Mouse (Mus musculus) adipose tissue, adult 10 weeks (tissue): ENCODE measurements around the gene Olfr671. TPM values are rescaled to one million over a fixed set of nuclear protein-coding genes. Genes with fewer than 3 reads are reported as not detected.

Source experiments
- polyA plus RNA-seq: library from polyadenylated mRNA; stranded (reverse); fragments of 350-450 nt; fragmentation: Illumina TruSeq; extraction: RNeasy Lipid Tissue Mini Kit (QIAGEN cat#74804); gene quantifications from one replicate; pipeline ENCODE4 v1.2.3, GENCODE M21; 2014; ENCODE audit warnings: low read depth, low replicate concordance

Gene Olfr671
- polyA plus RNA-seq: not detected

DNA sequence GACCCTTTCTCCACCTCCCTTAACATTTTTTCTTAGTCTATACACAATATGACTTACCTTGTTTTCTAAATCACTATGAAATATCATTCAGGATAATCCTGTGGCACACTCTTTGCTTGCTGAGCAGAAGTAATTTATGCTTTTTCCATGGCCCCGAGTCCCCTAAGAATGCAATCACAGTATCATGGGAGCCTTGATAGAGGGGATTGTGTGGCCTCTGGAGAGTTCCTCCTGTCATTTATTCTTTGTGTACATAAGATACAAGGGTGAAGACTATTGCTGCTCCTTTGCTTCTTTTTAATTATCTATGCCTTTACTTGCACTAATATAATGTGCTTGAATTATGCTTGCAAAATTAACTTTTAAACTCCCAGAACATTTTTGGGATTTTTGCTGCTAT is at the start of gene Olfr671:
Gene Olfr671, minus strand, starts transcription at position 101 of the 400 bp plus-strand sequence.

DNA sequence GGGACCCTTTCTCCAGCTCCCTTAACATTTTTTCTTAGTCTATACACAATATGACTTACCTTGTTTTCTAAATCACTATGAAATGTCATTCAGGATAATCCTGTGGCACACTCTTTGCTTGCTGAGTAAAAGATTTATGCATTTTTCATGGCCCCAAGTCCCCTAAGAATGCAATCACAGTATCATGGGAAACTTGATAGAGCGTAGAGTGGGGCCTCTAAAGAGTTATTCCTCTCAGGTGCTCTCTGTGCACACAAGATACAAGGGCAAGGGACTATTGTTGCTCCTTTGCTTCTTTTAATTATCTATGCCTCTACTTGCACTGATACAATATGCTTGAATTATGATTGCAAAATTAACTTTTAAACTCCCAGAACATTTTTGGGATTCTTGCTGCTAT is 49.4 kb upstream of the Olfr671 start, which contains the start of gene Olfr675:
Gene Olfr675, minus strand, starts transcription at position 101 of the 400 bp plus-strand sequence.

DNA sequence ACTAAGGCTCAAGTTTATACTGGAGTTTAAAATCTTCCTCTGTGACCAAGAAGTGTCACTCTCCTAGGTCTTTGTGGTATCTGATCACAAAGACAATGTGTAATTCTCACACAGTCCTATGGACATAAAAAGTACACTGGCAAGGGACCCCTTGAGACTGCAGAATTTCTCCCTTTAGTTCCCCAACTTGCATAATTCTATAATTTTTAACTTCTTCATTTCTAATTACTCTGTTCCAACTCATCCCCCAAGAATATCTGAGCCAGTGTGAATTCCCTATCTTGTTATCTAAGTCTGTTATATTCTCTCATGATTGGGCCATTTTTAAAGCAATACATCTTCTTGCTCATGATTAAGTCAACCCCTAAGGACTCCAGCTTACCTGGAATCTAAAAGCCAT is 23.0 kb upstream of the Olfr671 start, which contains the start of gene Olfr672:
Gene Olfr672, minus strand, starts transcription at position 101 of the 400 bp plus-strand sequence.

DNA sequence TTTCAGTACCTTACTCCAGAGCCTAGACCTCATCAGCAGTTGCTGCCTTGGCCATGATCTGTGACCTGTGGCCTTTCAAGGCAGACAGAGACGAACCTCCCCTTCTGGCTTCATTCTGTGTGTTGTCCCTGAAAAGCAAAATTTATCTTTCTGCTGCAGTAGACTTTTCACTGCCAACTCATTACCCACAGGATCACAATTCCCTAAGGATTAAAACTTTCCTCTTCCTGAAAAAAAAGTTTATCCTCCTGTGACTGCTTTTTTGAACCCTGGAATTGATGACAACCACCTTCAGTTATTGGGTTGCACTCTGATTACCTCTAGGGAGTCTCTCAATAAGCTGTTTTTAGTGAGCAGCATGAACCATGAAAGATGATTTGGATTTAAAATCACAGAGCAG is 16.4 kb downstream of the Olfr671 start, which contains the start of gene Olfr670:
Gene Olfr670, minus strand, starts transcription at position 101 of the 400 bp plus-strand sequence.

DNA sequence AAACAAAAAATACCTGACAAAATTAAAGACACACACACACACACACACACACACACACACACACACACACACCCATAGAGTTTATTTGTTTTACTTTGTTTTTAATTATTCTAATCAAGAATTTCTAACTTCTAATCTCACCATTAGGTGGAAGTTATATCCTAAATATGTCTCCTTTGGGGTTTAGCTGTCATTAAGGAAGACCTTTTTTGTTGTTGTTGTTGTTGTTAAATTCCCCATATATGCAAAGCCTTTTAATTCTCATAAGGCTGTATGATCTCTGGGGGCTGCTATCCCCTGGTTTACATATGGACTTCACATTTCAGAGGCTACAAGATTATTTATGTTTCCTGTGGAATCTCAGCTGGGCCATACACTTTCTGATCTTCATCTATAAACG is 45.0 kb downstream of the Olfr671 start, which contains the start of gene Olfr669:
Gene Olfr669, plus strand, starts transcription at position 301 of the 400 bp plus-strand sequence.

DNA sequence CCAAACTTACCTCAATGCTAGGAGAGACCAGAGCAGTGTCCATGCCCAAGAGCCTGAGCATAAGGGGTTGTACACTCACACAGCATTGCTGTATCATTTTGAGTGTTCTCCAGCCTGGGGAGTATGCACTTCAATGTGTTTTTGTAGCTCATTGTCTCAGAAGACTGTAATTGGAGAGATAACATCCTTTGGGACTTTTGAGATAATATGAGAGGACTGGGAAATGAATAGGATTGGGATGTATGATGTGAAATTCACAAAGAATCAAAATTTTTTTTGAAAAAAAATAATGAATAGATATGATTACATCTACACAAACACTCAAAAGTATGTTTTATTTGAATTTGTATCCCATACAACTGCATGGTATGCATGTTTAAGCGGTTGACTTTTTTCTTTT is 51.0 kb downstream of the Olfr671 start, which contains the start of gene Olfr668:
Gene Olfr668, minus strand, starts transcription at position 101 of the 400 bp plus-strand sequence.

Other genes starting within 250 kb of the Olfr671 start
- not detected for gene Usp17le, start 201.7 kb downstream of the Olfr671 start, polyA plus RNA-seq
- gene Usp17lb, start 136.5 kb downstream of the Olfr671 start, polyA plus RNA-seq: 0.22 TPM
- gene Usp17la, start 122.1 kb downstream of the Olfr671 start, polyA plus RNA-seq: not detected
- gene Olfr665, start 101.1 kb downstream of the Olfr671 start, polyA plus RNA-seq: not detected
- 0.20 TPM for gene Olfr666, start 83.2 kb downstream of the Olfr671 start, polyA plus RNA-seq
- gene Olfr667, start 57.6 kb downstream of the Olfr671 start, polyA plus RNA-seq: not detected
- not detected for gene Olfr668, start 51.1 kb downstream of the Olfr671 start, polyA plus RNA-seq
- gene Olfr669, start 44.9 kb downstream of the Olfr671 start, polyA plus RNA-seq: not detected
- not detected for gene Olfr670, start 16.5 kb downstream of the Olfr671 start, polyA plus RNA-seq
- gene Olfr672, start 22.9 kb upstream of the Olfr671 start, polyA plus RNA-seq: not detected
- gene Olfr675, start 49.3 kb upstream of the Olfr671 start, polyA plus RNA-seq: not detected
- gene Olfr676, start 53.6 kb upstream of the Olfr671 start, polyA plus RNA-seq: not detected
- not detected for gene Olfr677, start 72.2 kb upstream of the Olfr671 start, polyA plus RNA-seq
- not detected for gene Olfr678, start 85.3 kb upstream of the Olfr671 start, polyA plus RNA-seq
- gene Olfr679, start 102.1 kb upstream of the Olfr671 start, polyA plus RNA-seq: not detected
- not detected for gene Olfr680-ps1, start 113.7 kb upstream of the Olfr671 start, polyA plus RNA-seq
- not detected for gene Olfr681, start 137.7 kb upstream of the Olfr671 start, polyA plus RNA-seq
- not detected for gene Olfr683, start 167.9 kb upstream of the Olfr671 start, polyA plus RNA-seq
- gene Olfr684, start 184.5 kb upstream of the Olfr671 start, polyA plus RNA-seq: not detected
- not detected for gene Olfr685, start 206.9 kb upstream of the Olfr671 start, polyA plus RNA-seq
- gene Olfr686, start 228.4 kb upstream of the Olfr671 start, polyA plus RNA-seq: not detected